Mouse (Mus musculus): ENCODE data around the gene Foxp2.

The Foxp2 gene

GRCm38 (mm10) chr6:15378261-15378660 lies 477.1 kb downstream of the Foxp2 start:
- DNase-seq = no peak

DNA sequence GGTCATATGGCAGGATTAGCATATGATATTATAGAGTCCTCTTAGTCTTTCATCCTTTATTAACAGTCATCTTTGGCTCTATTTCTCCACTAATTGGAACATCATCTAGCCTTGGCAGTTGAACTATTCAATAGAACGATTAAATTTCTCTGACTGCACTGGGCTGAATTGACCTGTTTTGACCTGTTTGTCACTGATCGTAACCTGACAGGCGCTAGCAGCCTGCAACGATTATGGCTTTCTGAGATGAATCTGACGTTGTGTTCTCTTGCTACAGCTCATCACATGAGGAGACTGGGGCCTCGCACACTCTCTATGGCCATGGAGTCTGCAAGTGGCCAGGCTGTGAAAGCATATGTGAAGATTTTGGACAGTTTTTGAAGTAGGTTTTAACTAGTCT lies 495.3 kb downstream of the Foxp2 start:
- no peak for DNase-seq

DNA sequence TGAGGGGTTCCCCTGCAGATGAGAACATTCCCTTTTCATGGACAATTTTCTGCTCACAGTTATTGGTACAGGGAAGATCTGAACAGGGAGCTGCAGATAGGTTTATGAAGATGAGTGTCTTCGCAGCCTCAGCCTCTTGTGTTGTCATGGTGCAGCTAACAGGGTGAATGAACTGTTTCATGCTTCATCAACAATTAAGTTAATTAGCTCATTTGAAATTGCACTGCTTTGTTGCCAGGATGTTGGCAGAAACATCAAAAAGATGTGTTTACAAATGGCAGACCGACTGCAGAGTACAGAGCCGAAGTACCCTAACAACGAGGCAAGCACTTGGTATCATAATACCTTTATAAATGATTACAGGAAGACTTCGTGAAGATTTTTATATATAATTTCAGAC lies 496.3 kb downstream of the Foxp2 start:
- no peak for DNase-seq

- no peak for DNase-seq
These were observed 500.0 kb downstream of the Foxp2 start for GRCm38 (mm10) chr6:15401138-15401537.

- no peak for DNase-seq
These were observed 500.9 kb downstream of the Foxp2 start for GRCm38 (mm10) chr6:15402026-15402425.

DNA sequence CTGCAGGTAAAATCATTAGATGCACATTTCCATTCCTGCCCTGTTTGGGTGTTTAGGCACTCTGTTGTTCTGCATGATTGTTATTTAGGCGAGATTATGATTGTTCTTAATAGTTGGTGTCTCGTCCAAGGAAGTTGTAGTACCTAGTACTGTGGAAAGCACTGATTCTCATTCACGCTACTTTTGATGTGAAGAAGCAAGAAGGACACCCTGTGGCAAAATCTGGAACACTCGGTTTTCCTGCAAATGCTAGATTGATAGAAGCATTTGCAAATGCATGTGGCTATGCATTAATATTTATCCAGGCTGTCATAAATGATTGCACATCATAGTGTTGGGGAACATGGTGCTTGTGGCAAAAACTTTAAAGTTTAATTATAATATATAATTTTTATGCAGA lies 514.0 kb downstream of the Foxp2 start:
- no peak for DNase-seq

DNA sequence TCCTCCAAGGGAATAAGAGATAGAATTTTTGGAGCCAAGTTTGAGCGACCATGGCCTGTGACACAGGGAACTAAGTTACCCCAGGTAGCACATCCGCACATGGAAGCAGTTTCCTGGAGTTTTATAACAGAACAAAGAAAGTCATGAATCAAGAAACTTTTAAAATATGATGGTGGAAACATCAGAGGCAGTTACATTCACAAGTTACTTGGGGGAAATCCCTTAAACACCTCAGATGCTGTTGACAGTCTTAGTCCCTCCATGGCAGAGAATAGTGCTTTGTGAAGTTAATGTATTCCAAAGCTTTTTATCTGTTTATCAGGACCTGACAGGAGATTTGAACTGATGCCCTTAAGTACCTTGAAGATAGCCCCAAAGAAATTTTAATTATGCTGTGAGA lies 558.6 kb downstream of the Foxp2 start:
- DNase-seq = no peak

DNA sequence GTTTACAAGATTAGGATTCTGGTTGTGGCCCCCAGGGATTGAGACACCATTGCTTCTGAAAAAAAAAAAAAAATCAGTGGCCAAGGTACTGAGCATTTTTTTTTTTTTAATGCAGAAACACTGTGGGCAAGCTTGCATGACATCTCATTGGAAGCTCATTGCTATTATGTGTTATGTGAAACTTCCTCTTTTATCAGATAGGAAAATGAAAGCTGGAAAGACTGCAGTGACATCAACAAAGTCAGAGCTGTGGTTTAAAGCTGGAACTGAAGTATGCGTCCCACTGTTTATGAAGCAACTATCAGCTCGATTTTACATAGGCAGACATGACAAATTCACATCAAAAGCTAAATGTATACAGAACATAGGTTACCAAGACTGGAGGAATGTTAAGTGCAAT lies 562.2 kb downstream of the Foxp2 start:
- no peak for DNase-seq

DNA sequence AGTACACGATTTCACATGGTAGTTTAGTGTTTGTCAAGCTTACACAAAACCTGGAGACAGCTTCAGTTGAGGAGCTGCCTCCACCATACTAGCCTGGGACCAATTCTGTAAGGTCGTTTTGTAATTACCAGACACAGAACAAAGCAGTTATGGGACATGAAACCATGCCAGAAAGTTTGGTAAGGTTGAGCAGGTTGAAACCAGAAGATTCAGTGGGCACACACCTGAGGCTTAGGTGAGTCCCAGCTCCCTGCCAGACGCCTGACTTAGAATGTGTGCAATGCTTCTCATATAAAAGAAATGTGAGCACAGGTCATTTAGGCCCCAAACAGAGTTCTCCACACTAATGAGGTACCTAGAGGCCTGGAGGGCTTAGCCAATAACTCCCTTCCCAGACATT lies 564.3 kb downstream of the Foxp2 start:
- DNase-seq = no peak

DNA sequence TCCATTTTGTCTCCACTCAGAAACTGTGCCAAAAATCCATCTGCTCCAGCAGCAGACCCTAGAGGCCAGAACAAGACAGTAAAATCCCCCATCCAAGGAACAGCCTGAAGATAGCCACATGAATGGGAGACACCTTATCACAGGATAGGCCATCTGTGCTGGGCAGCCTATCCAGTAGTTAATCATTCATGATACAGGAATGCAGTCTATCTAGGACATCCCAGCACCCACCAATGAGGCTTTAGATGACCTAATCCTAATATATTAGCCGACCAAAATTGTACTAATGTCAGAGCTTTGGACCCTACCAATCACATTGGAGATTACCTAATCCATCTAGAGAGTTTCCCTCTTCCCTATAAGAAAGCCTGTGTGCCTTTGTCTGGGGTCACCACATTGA lies 565.5 kb downstream of the Foxp2 start:
- no peak for DNase-seq

DNA sequence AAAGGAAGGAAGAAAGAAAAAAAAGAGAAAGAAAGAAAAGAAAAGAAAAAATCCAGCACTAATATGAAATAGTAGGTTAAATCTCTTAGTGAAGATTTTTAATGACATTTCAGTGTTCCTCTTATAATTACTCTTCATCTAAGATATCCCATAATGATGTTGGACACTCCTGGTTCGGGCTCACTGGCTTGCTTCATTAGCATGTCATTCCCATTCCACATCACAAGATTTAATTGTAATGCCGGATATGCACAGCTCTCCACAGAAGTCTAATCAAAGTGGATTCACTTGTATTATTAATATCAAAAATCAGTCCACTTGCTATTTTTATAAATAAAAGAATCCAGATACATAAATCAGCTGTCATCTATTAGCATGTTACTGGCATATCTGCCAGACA lies 585.8 kb downstream of the Foxp2 start:
- no peak for DNase-seq

Measured in liver (tissue).